Mouse (Mus musculus) liver, embryonic 14.5 days (tissue): ENCODE measurements around the gene Cpa1. TPM values are rescaled to one million over a fixed set of nuclear protein-coding genes. Genes with fewer than 3 reads are reported as not detected.

Experiments
- ATAC-seq: fragments of 200-750 bp; cut with Nextera tagmentation; 2 replicates; pipeline ENCODE4 v1.8.0; 2017; ENCODE audit warnings: moderate number of reproducible peaks, mild to moderate bottlenecking, moderate library complexity; ENCODE audit not compliant: insufficient read depth
- DNase-seq, 3 experiments: peaks; one replicate each; pipeline ENCODE4 v3.0.0-alpha.2; 2012 to 2013; ENCODE audit warnings: low read depth in 3 of 3, low spot score in 3 of 3
- H3K27ac ChIP-seq: fragments of 300-500 bp; sonication (generic); 2 replicates; pipeline ENCODE4 v1.5.1; 2014; ENCODE audit warnings: moderate library complexity, mild to moderate bottlenecking, control low read depth, inconsistent platforms
- H3K27me3 ChIP-seq: fragments of 300-500 bp; sonication (generic); 2 replicates; pipeline ENCODE4 v1.6.1; 2014; ENCODE audit warnings: mild to moderate bottlenecking, low read length, moderate library complexity; ENCODE audit not compliant: control insufficient read depth, insufficient read depth
- H3K36me3 ChIP-seq: fragments of 300-500 bp; sonication (generic); replicated peaks from 2 replicates; pipeline ENCODE4 v1.6.1; 2014; ENCODE audit warnings: low read depth; ENCODE audit not compliant: control insufficient read depth, insufficient read depth
- H3K4me1 ChIP-seq, 2 experiments: fragments of 200-500 bp in 1 of 2; fragments of 300-500 bp in 1 of 2; sonication (generic) in 1 of 2; replicated peaks; 2 replicates each; pipeline ENCODE4 v1.6.1; 2012 to 2014; ENCODE audit warnings: antibody characterized with exemption in 1 of 2, inconsistent platforms in 1 of 2, low read length in 1 of 2; ENCODE audit not compliant: control insufficient read depth in 2 of 2, insufficient read depth in 2 of 2
- H3K4me2 ChIP-seq: fragments of 300-500 bp; sonication (generic); 2 replicates; pipeline ENCODE4 v1.6.1; 2014; ENCODE audit warnings: low read depth, mild to moderate bottlenecking, control low read depth, moderate library complexity
- H3K4me3 ChIP-seq, 2 experiments: fragments of 200-500 bp in 1 of 2; fragments of 300-500 bp in 1 of 2; sonication (generic) in 1 of 2; 2 replicates each; pipeline ENCODE4 v1.5.1; 2012 to 2014; ENCODE audit warnings: low read depth in 2 of 2, low read length in 2 of 2, mild to moderate bottlenecking in 2 of 2, control low read depth in 1 of 2, inconsistent platforms in 1 of 2, moderate library complexity in 1 of 2; ENCODE audit not compliant: insufficient read depth in 1 of 2
- H3K9ac ChIP-seq: fragments of 300-500 bp; sonication (generic); replicated peaks from 2 replicates; pipeline ENCODE4 v1.6.1; 2014; ENCODE audit warnings: mild to moderate bottlenecking, control low read depth, moderate library complexity
- H3K9me3 ChIP-seq: fragments of 300-500 bp; sonication (generic); 2 replicates; pipeline ENCODE4 v1.6.1; 2016; ENCODE audit warnings: low read length, mixed read lengths; ENCODE audit not compliant: control insufficient read depth
- CTCF ChIP-seq: IDR thresholded peaks from 2 replicates; pipeline ENCODE4 v1.5.1; 2016; ENCODE audit warnings: antibody characterized with exemption, low read depth, control low read depth
- EP300 ChIP-seq: IDR thresholded peaks from 2 replicates; pipeline ENCODE4 v1.6.1; 2016; ENCODE audit warnings: antibody characterized with exemption, low read depth
- WGBS: fragments of 180-500 bp; shearing (Covaris S2); extraction: QIAGEN DNeasy Blood & Tissue Kit; methylation state at CpG from one replicate; pipeline ENCODE4 v1.1.7; 2014; ENCODE audit not compliant: insufficient replicate concordance; 5-methylcytosine and 5-hydroxymethylcytosine counted together
- polyA plus RNA-seq, 2 experiments: library from polyadenylated mRNA; depleted of rRNA in 1 of 2; stranded (reverse) in 1 of 2; unstranded in 1 of 2; fragments of >200 nt; fragmentation: Nextera tagmentation in 1 of 2; extraction: Ambion mirVana in 1 of 2; gene quantifications; 2 replicates each; pipeline versions ENCODE4 v1.2.1 to v1.2.3; 2012 to 2014

Cpa1 gene
- polyA plus RNA-seq, 2 experiments, result 1.4 to 1.5 TPM

GRCm38 (mm10) chr6:30654932-30655331, 15.9 kb downstream of the Cpa1 start:
- Histone ChIP-seq H3K9me3 (no peaks in the 10 kb centered on the region), H3K36me3 (no peaks in the 10 kb centered on the region), H3K9ac (no peak overlapping the region), H3K4me2 (no peak overlapping the region), H3K4me3 (no peak overlapping the region), H3K27me3 (no peaks in the 10 kb centered on the region), H3K4me1 (peaks cover 0 to 6% of the 10 kb centered on the region in 2 experiments; a peak in 2 of 4 replicates), H3K27ac (no peak overlapping the region)
- WGBS, result 69% methylated on average over 3 of the region's 3 CpGs
- no peak for ATAC-seq
- no peak for DNase-seq
- TF ChIP-seq CTCF, result no peak
- TF ChIP-seq EP300, result no peak

- Histone ChIP-seq H3K27me3 (no peaks in the 10 kb centered on the region), H3K9ac (no peak overlapping the region), H3K4me1 (peaks cover 0 to 6% of the 10 kb centered on the region in 2 experiments; a peak in 2 of 4 replicates), H3K4me3 (no peak overlapping the region), H3K36me3 (no peaks in the 10 kb centered on the region), H3K4me2 (no peak overlapping the region), H3K9me3 (no peaks in the 10 kb centered on the region), H3K27ac (no peak overlapping the region)
- 71% methylated on average over 12 of the region's 12 CpGs for WGBS
- DNase-seq (no peak), ATAC-seq (no peak)
- TF ChIP-seq CTCF, result no peak
- TF ChIP-seq EP300, result no peak
These were observed 18.3 kb downstream of the Cpa1 start for GRCm38 (mm10) chr6:30657279-30657678.

GRCm38 (mm10) chr6:30658619-30659018, 19.6 kb downstream of the Cpa1 start:
- Histone ChIP-seq H3K4me2 (no peak overlapping the region), H3K27me3 (no peaks in the 10 kb centered on the region), H3K4me1 (peaks cover 0 to 6% of the 10 kb centered on the region in 2 experiments; a peak in 2 of 4 replicates), H3K9me3 (no peaks in the 10 kb centered on the region), H3K4me3 (no peak overlapping the region), H3K9ac (no peak overlapping the region), H3K27ac (no peak overlapping the region), H3K36me3 (no peaks in the 10 kb centered on the region)
- WGBS, result 24% methylated on average over 9 of the region's 9 CpGs
- DNase-seq (no peak), ATAC-seq (no peak)
- TF ChIP-seq CTCF, result no peak
- no peak for TF ChIP-seq EP300

GRCm38 (mm10) chr6:30664776-30665175, 25.8 kb downstream of the Cpa1 start:
- Histone ChIP-seq H3K9me3 (no peaks in the 10 kb centered on the region), H3K9ac (no peak overlapping the region), H3K4me3 (no peak overlapping the region), H3K4me1 (no peaks in the 10 kb centered on the region), H3K27me3 (no peaks in the 10 kb centered on the region), H3K27ac (no peak overlapping the region), H3K4me2 (no peak overlapping the region), H3K36me3 (no peaks in the 10 kb centered on the region)
- WGBS, result 58% methylated on average over 6 of the region's 6 CpGs
- TF ChIP-seq CTCF, result no peak
- TF ChIP-seq EP300, result no peak
- DNase-seq (no peak), ATAC-seq (no peak)

- 50% methylated on average over 4 of the region's 4 CpGs for WGBS
- no peak overlapping the region for H3K27ac ChIP-seq
These were observed 26.3 kb downstream of the Cpa1 start for GRCm38 (mm10) chr6:30665296-30665695.

More at GRCm38 (mm10) chr6:30665296-30665695, 26.3 kb downstream of the Cpa1 start:
- H3K9ac ChIP-seq, result no peak overlapping the region
- H3K36me3 ChIP-seq, result no peaks in the 10 kb centered on the region
- no peaks in the 10 kb centered on the region for H3K27me3 ChIP-seq
- no peak for DNase-seq
- ATAC-seq, result no peak
- no peak overlapping the region for H3K4me2 ChIP-seq
- H3K4me3 ChIP-seq, result no peak overlapping the region
- TF ChIP-seq CTCF, result no peak
- H3K4me1 ChIP-seq, result no peaks in the 10 kb centered on the region
- H3K9me3 ChIP-seq, result no peaks in the 10 kb centered on the region
